Mouse (Mus musculus): ENCODE results near the gene Crebrf.
A peak's percentile ranks its signal among the peaks of the same experiment; 100 is the strongest.

Crebrf gene

DNA sequence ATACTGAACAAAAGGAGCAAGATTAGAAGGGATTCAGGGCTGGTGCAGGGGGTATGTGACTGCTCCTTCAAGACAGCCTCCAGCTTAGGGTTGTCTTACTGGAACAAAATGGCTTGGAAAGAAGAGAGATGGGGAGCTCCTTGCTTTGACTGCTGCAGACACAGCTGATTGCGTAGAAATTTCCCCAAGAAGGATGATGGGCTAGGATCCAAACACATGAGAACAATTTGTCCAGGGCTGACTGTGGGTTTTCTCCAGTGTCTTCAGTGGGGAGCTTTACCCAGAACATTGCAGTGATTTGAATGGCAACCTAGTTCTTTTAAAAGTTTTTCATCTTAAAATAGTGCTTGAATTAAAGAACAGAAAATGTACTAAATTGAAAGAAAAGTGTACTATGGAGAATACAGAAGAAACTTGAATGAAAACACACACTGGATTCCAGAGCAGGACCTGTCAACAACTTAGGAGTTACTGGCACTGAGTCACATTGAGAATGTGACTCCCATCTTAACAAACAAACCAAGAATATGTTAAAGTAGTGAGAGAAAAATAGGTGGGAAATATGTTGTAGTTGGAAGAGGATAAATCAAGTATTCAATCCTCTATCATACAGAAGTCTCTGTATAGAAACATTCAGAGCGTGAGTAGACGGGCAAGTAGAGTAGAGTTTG, 63.1 kb downstream of the Crebrf start:
- no peak for DNase-seq (ENCODE audit: low read depth, low spot score)

DNA sequence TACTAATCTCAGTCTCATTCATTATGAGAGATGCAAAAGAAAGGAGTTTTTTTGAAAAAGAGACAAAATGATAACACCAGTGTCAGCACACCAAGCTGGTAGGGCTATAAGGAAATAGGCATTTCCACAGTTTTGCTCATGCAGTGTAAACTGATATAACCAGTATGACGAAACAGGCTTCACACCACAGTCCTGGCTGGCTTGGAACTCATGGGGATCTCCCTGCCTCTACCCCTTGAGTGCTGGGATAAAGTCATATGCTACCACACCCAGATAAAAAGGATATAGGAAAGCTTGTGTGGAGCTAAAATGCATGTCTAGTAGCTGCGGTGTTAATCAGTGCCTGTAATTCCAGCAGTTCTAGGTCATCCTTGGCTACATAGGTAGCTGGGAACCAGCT, 64.0 kb downstream of the Crebrf start:
- DNase-seq (ENCODE audit: low read depth, low spot score): no peak

GRCm38 (mm10) chr17:26780750-26781571, 65.5 kb downstream of the Crebrf start, which contains the start of gene Bnip1:
Gene Bnip1 (plus strand): TSS chr17:26781066.
- peak; percentile 93 for DNase-seq (ENCODE audit: low read depth, low spot score)

DNA sequence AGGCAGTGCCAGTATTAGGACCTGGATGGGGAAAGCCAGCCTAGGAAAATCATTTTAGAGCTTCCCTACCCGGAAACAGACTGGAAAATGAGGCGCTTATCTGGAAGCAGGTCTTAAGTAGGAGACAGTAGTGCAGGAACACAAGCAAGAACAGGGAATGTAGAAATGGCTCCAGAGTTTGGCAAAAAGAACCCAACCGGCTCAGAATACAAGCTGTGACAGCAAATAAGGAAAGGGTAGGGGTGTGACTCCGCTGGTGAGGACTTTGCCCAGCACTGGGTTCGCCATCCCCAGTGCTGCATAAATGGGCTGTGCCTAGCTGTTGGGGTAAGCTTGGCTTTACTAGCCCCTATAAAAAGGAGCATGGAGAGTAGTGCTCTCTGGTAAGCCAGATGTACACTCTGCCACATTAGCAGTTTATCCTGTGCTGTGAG, 66.2 kb downstream of the Crebrf start:
- no peak for DNase-seq (ENCODE audit: low read depth, low spot score)

- DNase-seq (ENCODE audit: low read depth, low spot score): no peak
These were observed 69.1 kb downstream of the Crebrf start for GRCm38 (mm10) chr17:26784525-26784924.

DNA sequence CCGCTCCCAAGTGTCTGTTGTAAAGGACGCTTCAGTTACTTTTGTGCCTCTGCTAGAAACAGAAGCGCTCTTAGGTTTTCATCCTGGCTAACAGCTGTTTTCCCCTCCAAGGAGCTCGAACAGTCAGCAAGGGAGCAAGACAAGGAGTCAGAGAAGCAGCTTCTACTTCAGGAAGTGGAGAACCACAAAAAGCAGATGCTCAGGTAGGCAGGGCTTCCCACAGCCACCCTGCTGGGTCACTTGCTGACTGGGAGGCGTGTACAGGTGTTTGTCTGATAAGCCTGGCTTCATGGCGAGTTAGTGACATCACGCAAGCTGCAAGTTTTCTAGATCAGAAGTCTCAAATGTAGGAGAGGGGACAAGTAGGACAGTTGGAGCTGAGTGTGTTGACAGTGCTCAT, 71.1 kb downstream of the Crebrf start:
- DNase-seq (ENCODE audit: low read depth, low spot score): no peak

- DNase-seq (ENCODE audit: low read depth, low spot score): no peak
These were observed 73.5 kb downstream of the Crebrf start for GRCm38 (mm10) chr17:26788986-26789385.

DNA sequence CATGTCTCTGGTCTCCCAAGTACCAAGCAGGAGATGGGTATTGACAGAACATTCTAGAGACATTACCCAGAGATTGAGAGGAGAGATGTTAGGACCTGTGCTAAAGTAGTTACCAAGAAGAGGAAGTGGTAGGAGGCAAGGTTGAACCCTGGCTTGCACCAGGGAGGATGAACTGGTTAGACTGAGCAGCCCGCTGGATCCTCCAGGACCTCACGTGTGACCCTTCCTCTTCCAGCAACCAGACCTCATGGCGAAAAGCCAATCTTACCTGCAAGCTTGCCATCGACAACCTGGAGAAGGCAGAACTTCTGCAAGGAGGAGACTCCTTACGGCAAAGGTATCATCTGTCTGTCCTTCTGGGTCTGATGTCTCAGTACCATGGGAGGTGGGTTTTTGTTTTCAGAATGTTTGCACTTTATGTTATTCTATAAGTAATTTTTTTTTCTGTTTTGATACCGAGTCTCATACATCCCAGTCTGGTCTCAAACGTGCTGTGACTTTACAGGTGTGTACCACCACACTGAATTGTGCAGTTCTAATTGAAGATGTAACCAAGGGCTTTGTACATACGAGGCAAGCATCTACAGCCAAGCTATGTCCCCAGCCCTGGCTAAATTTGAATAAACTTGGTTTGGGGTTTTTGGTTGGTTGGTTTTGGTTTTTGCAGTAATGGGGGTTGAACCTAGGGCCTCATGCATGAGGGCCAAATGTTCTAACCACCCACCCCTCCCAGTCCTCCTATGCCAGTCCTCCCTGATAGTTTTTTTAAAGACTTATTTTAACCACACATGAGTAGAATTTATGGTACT, 74.2 kb downstream of the Crebrf start:
- no peak for DNase-seq (ENCODE audit: low read depth, low spot score)

- no peak for DNase-seq (ENCODE audit: low read depth, low spot score)
These were observed 75.1 kb downstream of the Crebrf start for GRCm38 (mm10) chr17:26790269-26791214.

DNA sequence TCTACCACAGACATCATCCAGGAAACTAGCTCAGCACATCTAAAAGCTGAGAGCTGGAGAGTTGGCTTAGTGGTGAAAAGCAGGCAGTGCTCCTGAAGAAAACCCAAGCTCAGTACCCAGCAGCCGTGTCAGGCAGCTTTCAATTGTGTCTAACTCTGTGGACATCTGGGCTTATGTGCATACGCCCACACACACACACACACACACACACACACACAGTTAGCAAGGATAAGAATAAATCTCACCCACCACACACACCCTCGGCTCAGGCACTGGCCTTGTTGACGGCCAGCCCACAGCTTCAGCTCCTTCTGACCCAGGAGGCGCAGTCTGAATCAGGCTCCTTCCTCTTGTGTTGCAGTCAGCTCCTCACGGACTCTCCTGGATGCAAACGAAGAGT, 76.1 kb downstream of the Crebrf start:
- DNase-seq (ENCODE audit: low read depth, low spot score): no peak

- no peak for DNase-seq (ENCODE audit: low read depth, low spot score)
These were observed 76.6 kb downstream of the Crebrf start for GRCm38 (mm10) chr17:26792096-26792495.

DNA sequence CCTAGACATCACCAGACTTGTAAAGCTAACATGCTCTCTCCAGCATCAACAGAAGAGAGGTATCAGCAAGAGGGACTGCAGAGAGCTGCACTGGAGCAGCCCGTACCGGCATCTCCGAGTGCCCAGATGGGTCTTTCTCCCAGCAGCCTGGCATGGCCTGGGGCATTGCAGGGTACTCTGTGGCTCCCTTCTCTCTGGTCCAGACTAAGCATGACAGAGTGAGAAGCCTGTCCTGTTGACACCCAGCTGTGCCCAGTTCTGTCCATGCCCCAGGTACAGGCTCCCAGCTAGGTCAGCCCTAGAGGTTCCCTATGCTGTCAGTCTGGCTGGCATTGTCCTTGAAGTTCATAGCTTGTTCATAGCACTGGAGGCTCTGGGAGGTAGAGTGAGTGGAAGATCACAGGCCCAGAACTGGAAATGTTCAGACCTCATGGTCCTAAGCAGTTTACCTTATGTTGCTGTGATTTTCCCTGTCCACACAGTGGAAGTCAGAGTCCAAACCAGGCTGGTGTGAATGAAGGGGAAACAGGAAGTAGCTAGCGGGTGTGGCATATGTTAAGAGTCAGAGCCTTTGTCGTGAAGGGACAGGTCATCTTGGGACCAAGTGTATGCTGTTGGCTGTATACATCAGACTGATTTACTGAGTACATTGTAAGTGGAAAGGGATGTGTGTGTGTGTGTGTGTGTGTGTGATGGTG, 77.8 kb downstream of the Crebrf start:
- no peak for DNase-seq (ENCODE audit: low read depth, low spot score)

- DNase-seq (ENCODE audit: low read depth, low spot score): peak; percentile 60
These were observed 79.3 kb downstream of the Crebrf start for GRCm38 (mm10) chr17:26794744-26795143.

- DNase-seq (ENCODE audit: low read depth, low spot score): no peak
These were observed 79.9 kb downstream of the Crebrf start for GRCm38 (mm10) chr17:26795386-26795785.

DNA sequence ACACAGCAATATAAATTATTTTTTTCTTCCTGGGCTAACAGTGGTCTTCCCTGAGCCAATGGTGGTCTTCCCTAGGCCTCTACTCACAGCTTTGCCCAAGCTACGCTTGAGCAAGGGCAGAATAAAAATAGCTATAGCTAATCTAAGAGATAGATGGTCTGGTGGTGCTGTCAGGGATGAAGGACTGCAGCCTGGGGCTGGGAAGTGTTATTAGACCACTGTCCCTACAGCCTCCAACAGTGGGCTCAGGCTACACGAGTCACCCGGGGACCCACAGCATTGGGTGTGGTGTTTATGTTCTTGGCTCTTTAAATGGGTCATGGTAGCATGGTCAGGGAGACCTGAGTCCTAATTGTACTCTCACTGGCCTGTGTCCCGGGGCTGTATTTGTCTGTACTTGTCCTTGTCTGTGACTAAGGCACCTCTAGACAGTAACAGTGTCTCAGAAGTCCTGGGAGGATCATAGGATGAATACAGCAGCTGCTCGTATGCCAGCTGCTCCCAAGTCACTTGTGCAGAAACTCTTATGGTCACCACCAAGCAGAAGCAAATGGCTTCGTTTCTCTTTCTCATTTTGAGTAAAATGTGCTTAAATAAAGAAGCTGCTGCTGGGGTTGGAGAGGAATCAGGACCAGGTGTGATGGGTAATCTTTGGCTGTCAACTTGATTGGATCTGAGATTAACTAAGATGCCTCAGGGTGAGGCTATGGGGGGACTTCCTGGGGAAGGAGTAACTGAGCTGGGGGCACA, 82.1 kb downstream of the Crebrf start:
- DNase-seq (ENCODE audit: low read depth, low spot score): no peak

GRCm38 (mm10) chr17:26802886-26803285, 87.4 kb downstream of the Crebrf start:
- no peak for DNase-seq (ENCODE audit: low read depth, low spot score)

DNA sequence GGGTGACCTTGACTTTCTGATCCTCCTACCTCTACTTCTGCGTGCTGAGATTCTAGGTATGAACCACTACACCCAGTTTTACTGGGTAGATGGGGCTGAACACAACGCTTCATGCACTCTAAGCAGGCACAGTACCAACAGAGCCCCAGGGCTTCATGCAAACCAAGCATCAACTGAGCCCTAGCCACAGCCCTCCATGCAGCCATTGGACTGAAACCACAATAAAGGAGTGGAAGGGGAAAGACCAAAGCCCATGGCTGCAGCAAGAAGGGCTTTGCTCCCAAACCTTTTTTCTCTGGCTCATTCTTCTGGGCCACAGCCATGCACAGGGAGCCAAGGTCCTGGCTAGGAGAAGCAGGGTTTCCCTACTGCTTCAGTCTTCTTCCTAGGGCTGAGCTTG, 97.2 kb downstream of the Crebrf start:
- no peak for DNase-seq (ENCODE audit: low read depth, low spot score)

- DNase-seq (ENCODE audit: low read depth, low spot score): no peak
These were observed 98.0 kb downstream of the Crebrf start for GRCm38 (mm10) chr17:26813497-26813896.

DNA sequence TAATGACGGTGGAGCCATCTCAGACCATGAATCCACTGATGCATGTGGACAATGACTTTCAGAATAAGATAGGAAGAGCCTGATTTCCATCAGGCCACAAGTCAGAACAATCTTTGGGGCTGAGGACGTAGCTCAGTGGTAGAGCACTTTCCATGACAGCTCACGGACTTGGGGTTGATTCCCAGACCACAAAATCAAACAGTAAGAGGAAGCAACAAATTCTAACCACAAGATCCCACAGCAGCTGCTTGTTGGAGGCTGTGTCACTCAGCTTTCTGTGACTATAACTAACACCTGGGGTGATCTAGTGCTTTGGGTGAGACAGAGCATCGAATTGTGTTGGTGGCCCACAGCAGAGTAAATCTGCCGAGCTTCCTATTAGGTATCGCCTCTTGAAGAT, 101.4 kb downstream of the Crebrf start:
- DNase-seq (ENCODE audit: low read depth, low spot score): no peak

DNA sequence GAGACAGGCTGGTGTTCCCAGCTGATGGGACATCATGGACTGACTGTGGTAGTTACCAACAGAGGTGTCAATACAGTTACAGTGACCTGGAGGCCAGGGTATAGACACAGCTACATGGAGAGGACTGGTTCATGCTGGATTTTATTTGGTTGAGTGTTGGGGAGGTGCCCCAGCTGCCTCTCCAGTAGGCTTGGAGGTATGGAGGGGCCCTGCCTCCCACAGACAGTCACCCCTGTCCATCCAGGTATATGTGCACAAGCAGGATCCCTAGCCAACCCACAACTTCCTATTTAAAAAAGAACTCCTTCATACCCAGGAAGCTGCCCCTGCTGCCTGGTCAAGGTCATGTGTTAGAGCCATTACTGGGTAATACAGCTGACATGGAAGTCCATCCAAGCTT, 102.3 kb downstream of the Crebrf start:
- no peak for DNase-seq (ENCODE audit: low read depth, low spot score)

All from R1 (cell line).